Mouse (Mus musculus) liver, adult 2 months (tissue): ENCODE measurements around the gene Nfyc.

Experiments
- CTCF ChIP-seq: fragments of 200-500 bp; IDR thresholded peaks from 2 replicates; pipeline ENCODE4 v1.5.1; 2011; ENCODE audit warnings: low read depth, low read length, control low read depth
- POLR2A ChIP-seq: fragments of 200-500 bp; IDR thresholded peaks from 2 replicates; pipeline ENCODE4 v1.6.1; 2011; ENCODE audit warnings: low read length, control low read depth; ENCODE audit not compliant: insufficient read depth; ENCODE audit errors: extremely low read depth

DNA sequence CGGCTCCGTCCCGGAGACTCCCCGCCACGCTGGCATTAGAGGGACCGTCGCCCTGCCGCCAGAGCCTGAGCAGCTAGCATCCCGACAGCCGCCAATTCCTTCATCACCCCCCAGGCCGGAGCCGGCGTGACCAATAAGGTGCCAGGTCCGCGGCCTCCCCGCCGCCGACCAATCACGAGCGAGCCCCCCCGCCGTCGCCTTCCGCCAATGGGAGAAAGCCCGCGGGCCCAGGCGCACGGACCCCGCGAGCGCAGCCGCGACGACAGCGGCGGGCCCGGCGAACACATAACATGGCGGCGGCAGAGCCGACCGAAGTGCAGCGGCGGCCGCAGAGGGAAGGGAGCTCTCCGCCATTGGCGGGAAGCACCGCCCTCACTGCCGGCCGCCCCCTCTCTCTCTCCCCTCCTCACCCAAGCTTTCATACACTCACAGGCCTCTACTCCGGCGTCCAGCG is 6.2 kb downstream of the Nfyc start:
- TF ChIP-seq CTCF (no peak), POLR2A (peak; percentile 89)
